Mouse (Mus musculus) stomach, embryonic 16.5 days (tissue): ENCODE results near the gene B230307C23Rik. TPM values are rescaled to one million over a fixed set of nuclear protein-coding genes. Genes with fewer than 3 reads are reported as not detected.
A peak's percentile ranks its signal among the peaks of the same experiment; 100 is the strongest.

ENCODE experiments used
- ATAC-seq: fragments of 200-750 bp; cut with Nextera tagmentation; 2 replicates; pipeline ENCODE4 v1.8.0; 2017; ENCODE audit warnings: moderate number of reproducible peaks, moderate TSS enrichment; ENCODE audit not compliant: insufficient read depth, low FRiP score
- H3K27ac ChIP-seq: fragments of 300-500 bp; sonication (generic); 2 replicates; pipeline ENCODE4 v1.5.1; 2014; ENCODE audit warnings: low read length
- H3K27me3 ChIP-seq: fragments of 300-500 bp; sonication (generic); 2 replicates; pipeline ENCODE4 v1.6.1; 2014; ENCODE audit warnings: low read length, control low read depth, mixed read lengths; ENCODE audit not compliant: control insufficient read depth, insufficient read depth
- H3K36me3 ChIP-seq: fragments of 300-500 bp; sonication (generic); 2 replicates; pipeline ENCODE4 v1.6.1; 2014; ENCODE audit warnings: low read length; ENCODE audit not compliant: control insufficient read depth, insufficient read depth
- H3K4me1 ChIP-seq: fragments of 300-500 bp; sonication (generic); 2 replicates; pipeline ENCODE4 v1.6.1; 2014; ENCODE audit warnings: low read length, control low read depth, mixed read lengths; ENCODE audit not compliant: control insufficient read depth, insufficient read depth
- H3K4me2 ChIP-seq: fragments of 300-500 bp; sonication (generic); 2 replicates; pipeline ENCODE4 v1.6.1; 2014; ENCODE audit warnings: low read depth, low read length, mixed read lengths
- H3K4me3 ChIP-seq: fragments of 300-500 bp; sonication (generic); replicated peaks from 2 replicates; pipeline ENCODE4 v1.5.1; 2014; ENCODE audit warnings: mild to moderate bottlenecking, low read length
- H3K9ac ChIP-seq: fragments of 300-500 bp; sonication (generic); 2 replicates; pipeline ENCODE4 v1.6.1; 2014; ENCODE audit warnings: low read length
- H3K9me3 ChIP-seq: fragments of 300-500 bp; sonication (generic); replicated peaks from 2 replicates; pipeline ENCODE4 v1.6.1; 2016; ENCODE audit warnings: low read length, control low read depth; ENCODE audit not compliant: control insufficient read depth
- WGBS: fragments of 180-500 bp; shearing (Covaris S2); extraction: QIAGEN DNeasy Blood & Tissue Kit; methylation state at CpG from one replicate; pipeline ENCODE4 v1.1.7; 2014; 5-methylcytosine and 5-hydroxymethylcytosine counted together
- polyA plus RNA-seq: library from polyadenylated mRNA; unstranded; fragments of >200 nt; fragmentation: Nextera tagmentation; extraction: Ambion mirVana; gene quantifications from 2 replicates; pipeline ENCODE4 v1.2.1, GENCODE M21; 2015

The B230307C23Rik gene
- polyA plus RNA-seq, 1 experiment from 2014 or later, result 25.5 TPM

GRCm38 (mm10) chr16:97960348-97960747 lies 36.8 kb upstream of the B230307C23Rik start:
- Histone ChIP-seq H3K4me2 (no peak overlapping the region), H3K27me3 (no peaks in the 10 kb centered on the region), H3K27ac (no peak overlapping the region), H3K36me3 (peaks cover 5% of the 10 kb centered on the region; the same call in 1 of the 2 replicates), H3K4me3 (no peak overlapping the region), H3K9ac (no peak overlapping the region), H3K4me1 (peaks cover 14% of the 10 kb centered on the region; the same call in 1 of the 2 replicates), H3K9me3 (no peaks in the 10 kb centered on the region)
- ATAC-seq, result no peak
- WGBS, result 94% methylated on average over 3 of the region's 3 CpGs

GRCm38 (mm10) chr16:97961381-97962150 lies 35.5 kb upstream of the B230307C23Rik start:
- 4% methylated on average over 36 of the region's 36 CpGs for WGBS
- Histone ChIP-seq H3K9me3 (no peaks in the 10 kb centered on the region), H3K27ac (peak overlapping the region; percentile 99), H3K9ac (peak overlapping the region; percentile 95), H3K27me3 (no peaks in the 10 kb centered on the region), H3K4me3 (peak overlapping the region; percentile 88), H3K36me3 (no peaks in the 10 kb centered on the region), H3K4me2 (peak overlapping the region; percentile 86), H3K4me1 (peaks cover 14% of the 10 kb centered on the region; the same call in 1 of the 2 replicates)
- ATAC-seq, result no peak

- peak; percentile 98 for ATAC-seq
- Histone ChIP-seq H3K9me3 (no peaks in the 10 kb centered on the region), H3K36me3 (no peaks in the 10 kb centered on the region), H3K4me3 (peak within 1 kb of the TSS; percentile 88), H3K4me2 (peak within 1 kb of the TSS; percentile 86), H3K27ac (peak within 1 kb of the TSS; percentile 99), H3K9ac (peak within 1 kb of the TSS; percentile 95), H3K4me1 (peaks cover 13% of the 10 kb centered on the region; the same call in 1 of the 2 replicates), H3K27me3 (no peaks in the 10 kb centered on the region)
- under 1% methylated on average over 78 of the region's 78 CpGs for WGBS
Measured at GRCm38 (mm10) chr16:97962151-97962948, 34.8 kb upstream of the B230307C23Rik start, which contains the start of the genes C2cd2 and Zbtb21. Gene C2cd2, minus strand, starts transcription at chr16:97962598. Gene Zbtb21, minus strand, starts transcription at chr16:97962622.

- no peaks in the 10 kb centered on the region for H3K36me3 ChIP-seq
- no peaks in the 10 kb centered on the region for H3K27me3 ChIP-seq
- H3K9ac ChIP-seq, result no peak overlapping the region
- no peak overlapping the region for H3K27ac ChIP-seq
- H3K4me1 ChIP-seq, result peaks cover 9% of the 10 kb centered on the region; the same call in 1 of the 2 replicates
- no peak for ATAC-seq
- H3K9me3 ChIP-seq, result no peaks in the 10 kb centered on the region
- H3K4me3 ChIP-seq, result no peak overlapping the region
- 82% methylated on average over 3 of the region's 3 CpGs for whole genome bisulfite sequencing
- H3K4me2 ChIP-seq, result no peak overlapping the region
Measured at GRCm38 (mm10) chr16:97963956-97964540, 33.1 kb upstream of the B230307C23Rik start.

- no peak for ATAC-seq
- 65% methylated on average over 1 of the region's 1 CpGs for WGBS
- Histone ChIP-seq H3K27ac (no peak overlapping the region), H3K9me3 (no peaks in the 10 kb centered on the region), H3K27me3 (no peaks in the 10 kb centered on the region), H3K36me3 (no peaks in the 10 kb centered on the region), H3K9ac (no peak overlapping the region), H3K4me1 (no peaks in the 10 kb centered on the region), H3K4me2 (no peak overlapping the region), H3K4me3 (no peak overlapping the region)
Measured at GRCm38 (mm10) chr16:97977277-97977676, 19.8 kb upstream of the B230307C23Rik start.

- Histone ChIP-seq H3K36me3 (no peaks in the 10 kb centered on the region), H3K27ac (no peak overlapping the region), H3K27me3 (no peaks in the 10 kb centered on the region), H3K9ac (no peak overlapping the region), H3K4me1 (no peaks in the 10 kb centered on the region), H3K4me2 (no peak overlapping the region), H3K9me3 (no peaks in the 10 kb centered on the region), H3K4me3 (no peak overlapping the region)
- no peak for ATAC-seq
- WGBS, result 91% methylated on average over 3 of the region's 3 CpGs
Measured at GRCm38 (mm10) chr16:97977722-97978121, 19.4 kb upstream of the B230307C23Rik start.

- 83% methylated on average over 1 of the region's 1 CpGs for WGBS
- Histone ChIP-seq H3K4me3 (no peak overlapping the region), H3K9ac (no peak overlapping the region), H3K9me3 (no peaks in the 10 kb centered on the region), H3K27ac (no peak overlapping the region), H3K4me2 (no peak overlapping the region), H3K36me3 (no peaks in the 10 kb centered on the region), H3K4me1 (no peaks in the 10 kb centered on the region), H3K27me3 (no peaks in the 10 kb centered on the region)
- ATAC-seq, result no peak
Measured at GRCm38 (mm10) chr16:97981362-97981761, 15.8 kb upstream of the B230307C23Rik start.

- H3K9me3 ChIP-seq, result no peaks in the 10 kb centered on the region
- no peak overlapping the region for H3K27ac ChIP-seq
- no peak overlapping the region for H3K9ac ChIP-seq
- 81% methylated on average over 5 of the region's 5 CpGs for WGBS
- H3K36me3 ChIP-seq, result no peaks in the 10 kb centered on the region
- no peak for ATAC-seq
- no peaks in the 10 kb centered on the region for H3K27me3 ChIP-seq
- H3K4me1 ChIP-seq, result no peaks in the 10 kb centered on the region
- no peak overlapping the region for H3K4me2 ChIP-seq
- no peak overlapping the region for H3K4me3 ChIP-seq
Measured at GRCm38 (mm10) chr16:97984589-97984988, 12.5 kb upstream of the B230307C23Rik start.
